ENCODE assay signal across 24 mouse cellular contexts in genomic region chr9:96899004-96899403, GRCm38 (mm10). TPM values are rescaled to one million over a fixed set of nuclear protein-coding genes. Genes with fewer than 3 reads are reported as not detected.
DNase-seq lines count a peak whose midpoint lies in the region; ATAC-seq and TF ChIP-seq lines count a peak whose summit lies in the region.
"Had no signal": no experiment of that assay in that cellular context is flagged by ENCODE, and none has a peak within 500 bp of the region (broad histone marks: within the 10 kb centered on the region; RNA-seq: fewer than 3 reads in every experiment).

No protein-coding gene starts in this region.

- no peak overlapping the region for H3ac ChIP-seq in C2C12 (ENCODE audit: control insufficient read depth, insufficient read length, low read depth)
- no peak overlapping the region for H3ac ChIP-seq in myocyte (ENCODE audit: control insufficient read depth, insufficient read length)

- ATAC-seq in liver, postnatal 0 days: no peak
- ATAC-seq in lung, postnatal 0 days: no peak
- ATAC-seq: activated CD4-positive, CD25-positive, alpha-beta regulatory T cell, adult 4 months; forebrain, embryonic 13.5 days; forebrain, embryonic 15.5 days; forebrain, postnatal 0 days; Patski had no signal

- no peaks in the 10 kb centered on the region for H3K4me1 ChIP-seq in liver, postnatal 0 days (ENCODE audit: insufficient read depth)
- H3K4me1 ChIP-seq in lung, postnatal 0 days (ENCODE audit: insufficient read depth, low read depth, low read length): no peaks in the 10 kb centered on the region
- H3K4me1 ChIP-seq: embryonic facial prominence, embryonic 10.5 days; embryonic facial prominence, embryonic 12.5 days; forebrain, embryonic 13.5 days; forebrain, embryonic 15.5 days had no signal

- H3K9me3 ChIP-seq in liver, postnatal 0 days (ENCODE audit: low read length): no peaks in the 10 kb centered on the region
- H3K9me3 ChIP-seq in lung, postnatal 0 days (ENCODE audit: low read length): no peaks in the 10 kb centered on the region
- H3K9me3 ChIP-seq: embryonic facial prominence, embryonic 10.5 days; embryonic facial prominence, embryonic 12.5 days; forebrain, embryonic 15.5 days had no signal

- H3K9ac ChIP-seq in liver, postnatal 0 days (replicated peaks): no peak overlapping the region
- no peak overlapping the region for H3K9ac ChIP-seq in lung, postnatal 0 days (replicated peaks; ENCODE audit: low read depth)
- H3K9ac ChIP-seq: embryonic facial prominence, embryonic 12.5 days; forebrain, embryonic 13.5 days; forebrain, embryonic 15.5 days; forebrain, postnatal 0 days had no signal

- no peaks in the 10 kb centered on the region for H3K36me3 ChIP-seq in liver, postnatal 0 days (replicated peaks; ENCODE audit: insufficient read depth, low read length)
- H3K36me3 ChIP-seq in lung, postnatal 0 days (ENCODE audit: insufficient read depth, low read length): no peaks in the 10 kb centered on the region
- H3K36me3 ChIP-seq in C2C12 (ENCODE audit: control insufficient read depth, insufficient read depth) (no peaks in the 10 kb centered on the region), myocyte (ENCODE audit: control insufficient read depth, insufficient read depth) (no peaks in the 10 kb centered on the region)
- H3K36me3 ChIP-seq: embryonic facial prominence, embryonic 10.5 days; embryonic facial prominence, embryonic 12.5 days; forebrain, embryonic 15.5 days had no signal

- 0 out of 2 replicates have a peak overlapping the region, but pooled peaks have one; percentile 37 for H3K4me2 ChIP-seq in liver, postnatal 0 days (ENCODE audit: low read depth, low read length)
- H3K4me2 ChIP-seq in lung, postnatal 0 days (replicated peaks; ENCODE audit: low read depth, low read length): no peak overlapping the region
- peak overlapping the region; percentile 10 for H3K4me2 ChIP-seq in myocyte (ENCODE audit: low read depth)
- H3K4me2 ChIP-seq: embryonic facial prominence, embryonic 12.5 days; forebrain, embryonic 13.5 days; forebrain, embryonic 15.5 days had no signal

- no peaks in the 10 kb centered on the region for H3K27me3 ChIP-seq in liver, postnatal 0 days (ENCODE audit: insufficient read depth, low read length)
- no peaks in the 10 kb centered on the region for H3K27me3 ChIP-seq in lung, postnatal 0 days (replicated peaks; ENCODE audit: insufficient read depth, low read length)
- no peaks in the 10 kb centered on the region for H3K27me3 ChIP-seq in C2C12 (ENCODE audit: control insufficient read depth, insufficient read depth, insufficient read length)
- no peaks in the 10 kb centered on the region for H3K27me3 ChIP-seq in myocyte (ENCODE audit: control insufficient read depth, insufficient read depth, insufficient read length)
- H3K27me3 ChIP-seq: embryonic facial prominence, embryonic 12.5 days; forebrain, embryonic 13.5 days; forebrain, embryonic 15.5 days; Patski had no signal

- H3K79me2 ChIP-seq in C2C12 (ENCODE audit: control insufficient read depth, insufficient read depth): no peaks in the 10 kb centered on the region
- H3K79me2 ChIP-seq in myocyte (ENCODE audit: control insufficient read depth, insufficient read depth): no peaks in the 10 kb centered on the region

- no peak for DNase-seq in liver, postnatal 0 days
- no peak for DNase-seq in liver
- DNase-seq in lung, postnatal 0 days (ENCODE audit: low spot score): peak; percentile 27
- no peak for DNase-seq in lung, postnatal 25 days (ENCODE audit: low spot score)
- no peak for DNase-seq in frontal cortex, postnatal 25 days (ENCODE audit: low spot score in 2 of 2)
- DNase-seq in right cerebral cortex, adult 18-20 months: no peak
- DNase-seq: adrenal gland, adult 8-10 months; adrenal gland, postnatal 14 days; adrenal gland, postnatal 36 days; B cell, adult 2 months; cerebellum, adult 11-12 months; cerebellum, adult 2 months; cerebellum, adult 9-10 months; cerebellum, postnatal 10 days; cerebellum, postnatal 25 days; forebrain, postnatal 0 days had no signal

- H3K4me3 ChIP-seq in liver, postnatal 0 days (ENCODE audit: low read depth, low read length): no peak overlapping the region
- no peak overlapping the region for H3K4me3 ChIP-seq in lung, postnatal 0 days (ENCODE audit: low read depth, low read length)
- H3K4me3 ChIP-seq in C2C12 (ENCODE audit: insufficient read depth, poor library complexity, severe bottlenecking): no peak overlapping the region
- H3K4me3 ChIP-seq in myocyte: no peak overlapping the region
- H3K4me3 ChIP-seq: embryonic facial prominence, embryonic 10.5 days; embryonic facial prominence, embryonic 12.5 days; forebrain, embryonic 13.5 days; forebrain, embryonic 15.5 days had no signal

- no peak for TF ChIP-seq CTCF in liver, postnatal 0 days (IDR thresholded peaks at IDR 0.05; ENCODE audit: low read depth)
- no peak for TF ChIP-seq CTCF in lung, postnatal 0 days (IDR thresholded peaks at IDR 0.05)
- TF ChIP-seq CTCF in C2C12 (IDR thresholded peaks at IDR 0.05; ENCODE audit: control insufficient read depth, insufficient read depth, insufficient read length): no peak

- H3K27ac ChIP-seq in liver, postnatal 0 days (ENCODE audit: low read depth): 0 out of 2 replicates have a peak overlapping the region, but pooled peaks have one; percentile 66
- no peak overlapping the region for H3K27ac ChIP-seq in lung, postnatal 0 days (ENCODE audit: low read length)
- H3K27ac ChIP-seq: embryonic facial prominence, embryonic 10.5 days; embryonic facial prominence, embryonic 12.5 days; forebrain, embryonic 13.5 days; forebrain, embryonic 15.5 days had no signal

- H3K79me3 ChIP-seq in C2C12 (ENCODE audit: low read depth): no peaks in the 10 kb centered on the region

- no peak for TF ChIP-seq EP300 in liver, postnatal 0 days (IDR thresholded peaks at IDR 0.05; ENCODE audit: low read depth)
- no peak for TF ChIP-seq EP300 in lung, postnatal 0 days (IDR thresholded peaks at IDR 0.05)

- TF ChIP-seq POLR2A in myocyte (IDR thresholded peaks at IDR 0.05; ENCODE audit: insufficient read length, low read depth): no peak

TF ChIP-seq in C2C12, 6 proteins besides CTCF, POLR2A, EP300 and RAD21:
- TF ChIP-seq USF1 (IDR thresholded peaks at IDR 0.05; ENCODE audit: low read depth) (no peak), FOSL1 (IDR thresholded peaks at IDR 0.05; ENCODE audit: insufficient read depth, low read length, poor library complexity, severe bottlenecking) (no peak), MYOD1 (IDR thresholded peaks at IDR 0.05; ENCODE audit: control insufficient read depth, insufficient read length, low read depth) (peak; percentile 72), CEBPB (IDR thresholded peaks at IDR 0.05; ENCODE audit: low read depth) (peak; percentile 22)

TF ChIP-seq in myocyte, 11 proteins besides CTCF, POLR2A, EP300 and RAD21:
- TF ChIP-seq SRF (IDR thresholded peaks at IDR 0.05; ENCODE audit: control insufficient read depth, insufficient read length, low read depth): no peak
- no peak for TF ChIP-seq TCF3 (IDR thresholded peaks at IDR 0.05; ENCODE audit: insufficient read length, low read depth)
- no peak for TF ChIP-seq TCF12 (IDR thresholded peaks at IDR 0.05; ENCODE audit: insufficient read depth, poor library complexity, severe bottlenecking)
- peak in 1 of 3 experiments; percentile 57 for TF ChIP-seq MYOD1 (IDR thresholded peaks at IDR 0.05; ENCODE audit: control insufficient read depth in 1 of 3, insufficient read length in 2 of 3, low read depth in 2 of 3)
- TF ChIP-seq MAX (IDR thresholded peaks at IDR 0.05; ENCODE audit: low read depth): no peak
- TF ChIP-seq POLR2AphosphoS2 (IDR thresholded peaks at IDR 0.05; ENCODE audit: insufficient read length, low read depth): no peak
- TF ChIP-seq E2F4 (IDR thresholded peaks at IDR 0.05; ENCODE audit: insufficient read depth): no peak
- no peak for TF ChIP-seq USF1 (IDR thresholded peaks at IDR 0.05; ENCODE audit: low read depth)
- TF ChIP-seq REST (IDR thresholded peaks at IDR 0.05; ENCODE audit: insufficient read depth, insufficient read length): no peak
- TF ChIP-seq MYOG (IDR thresholded peaks at IDR 0.05; ENCODE audit: control insufficient read depth in 1 of 3, insufficient read depth in 1 of 3, insufficient read length in 2 of 3, low read depth in 2 of 3): no peak
- peak; percentile 52; the same call in 1 of the 2 replicates for TF ChIP-seq CEBPB (IDR thresholded peaks at IDR 0.05; ENCODE audit: insufficient read depth, poor library complexity, severe bottlenecking)

RNA-seq across cellular contexts. Expression of gene Pxylp1, which starts 6.5 kb away (rescaled TPM):
- 4.9 and 5.3 TPM in 2 replicates for polyA plus RNA-seq in liver, postnatal 0 days (2015; fragmentation: Nextera tagmentation; extraction: Ambion mirVana)
- 6.5 and 7.9 TPM in 2 replicates for polyA plus RNA-seq in lung, postnatal 0 days (2015; fragmentation: Nextera tagmentation; extraction: Ambion mirVana)
- polyA plus RNA-seq in C2C12 (2012; fragmentation: generic; extraction: Trizol) (7.5 TPM), myocyte (2012; fragmentation: generic; extraction: Trizol) (3.1 TPM)
